Mouse (Mus musculus) cortical plate, adult 2 months (tissue): Measurements from ENCODE around the gene Ablim1.

ENCODE experiments used
- CTCF ChIP-seq: fragments of 200-500 bp; IDR thresholded peaks from 2 replicates; pipeline ENCODE4 v1.5.1; 2011; ENCODE audit warnings: mild to moderate bottlenecking, control low read depth, low read length; ENCODE audit not compliant: insufficient read depth; ENCODE audit errors: extremely low read depth
- POLR2A ChIP-seq: fragments of 200-500 bp; IDR thresholded peaks from 2 replicates; pipeline ENCODE4 v1.6.1; 2011; ENCODE audit warnings: mild to moderate bottlenecking, low read length, control low read depth; ENCODE audit not compliant: insufficient read depth; ENCODE audit errors: extremely low read depth

- TF ChIP-seq CTCF (no peak), POLR2A (no peak)
Observed at GRCm38 (mm10) chr19:57271757-57272156, 43.0 kb downstream of the Ablim1 start.
